Mouse (Mus musculus) adipocyte (in vitro differentiated cells): ENCODE measurements around the gene Olfr465-ps1.

Experiments
- DNase-seq: peaks from one replicate; pipeline ENCODE4 v3.0.0-alpha.2; 2016; ENCODE audit warnings: low spot score

Olfr465-ps1 gene

GRCm38 (mm10) chr13:65137789-65138188, at the start of gene Olfr465-ps1:
Olfr465-ps1 (plus strand) TSS chr13:65138089.
- no peak for DNase-seq

GRCm38 (mm10) chr13:65095923-65096322, 42.0 kb upstream of the Olfr465-ps1 start:
- DNase-seq = no peak

GRCm38 (mm10) chr13:65097018-65097417, 40.9 kb upstream of the Olfr465-ps1 start:
- DNase-seq = no peak

- DNase-seq = no peak
These were observed 37.2 kb upstream of the Olfr465-ps1 start for GRCm38 (mm10) chr13:65100678-65101077.

- DNase-seq = no peak
These were observed 36.7 kb upstream of the Olfr465-ps1 start for GRCm38 (mm10) chr13:65101232-65101631.

GRCm38 (mm10) chr13:65111961-65112360, 25.9 kb upstream of the Olfr465-ps1 start:
- DNase-seq = peak; percentile 59

- peak; percentile 94 for DNase-seq
These were observed 25.3 kb upstream of the Olfr465-ps1 start, which contains the start of gene Mfsd14b for GRCm38 (mm10) chr13:65112459-65113110. Mfsd14b (minus strand) TSS chr13:65112975.

GRCm38 (mm10) chr13:65113239-65113638, 24.6 kb upstream of the Olfr465-ps1 start:
- no peak for DNase-seq

- DNase-seq = no peak
These were observed 16.9 kb upstream of the Olfr465-ps1 start for GRCm38 (mm10) chr13:65120984-65121383.

GRCm38 (mm10) chr13:65122111-65122510, 15.8 kb upstream of the Olfr465-ps1 start:
- DNase-seq = no peak

GRCm38 (mm10) chr13:65127063-65127847, 10.6 kb upstream of the Olfr465-ps1 start:
- no peak for DNase-seq

GRCm38 (mm10) chr13:65149940-65150339, 12.1 kb downstream of the Olfr465-ps1 start, which contains the start of gene Olfr466:
Olfr466 (plus strand) TSS chr13:65150240.
- no peak for DNase-seq

GRCm38 (mm10) chr13:65174102-65174501, 36.2 kb downstream of the Olfr465-ps1 start:
- DNase-seq = no peak

- peak; percentile 3 for DNase-seq
These were observed 38.0 kb downstream of the Olfr465-ps1 start for GRCm38 (mm10) chr13:65175734-65176471.

GRCm38 (mm10) chr13:65176472-65177091, 38.7 kb downstream of the Olfr465-ps1 start:
- DNase-seq = no peak
